Mouse (Mus musculus) urinary bladder, adult 18-20 months (tissue): ENCODE results near the gene Kras.

Experiments used
- DNase-seq, 2 experiments: peaks; one replicate each; pipeline ENCODE4 v3.0.0; 2022; ENCODE audit warnings: low spot score in 2 of 2, mixed read lengths in 2 of 2

The Kras gene

DNA sequence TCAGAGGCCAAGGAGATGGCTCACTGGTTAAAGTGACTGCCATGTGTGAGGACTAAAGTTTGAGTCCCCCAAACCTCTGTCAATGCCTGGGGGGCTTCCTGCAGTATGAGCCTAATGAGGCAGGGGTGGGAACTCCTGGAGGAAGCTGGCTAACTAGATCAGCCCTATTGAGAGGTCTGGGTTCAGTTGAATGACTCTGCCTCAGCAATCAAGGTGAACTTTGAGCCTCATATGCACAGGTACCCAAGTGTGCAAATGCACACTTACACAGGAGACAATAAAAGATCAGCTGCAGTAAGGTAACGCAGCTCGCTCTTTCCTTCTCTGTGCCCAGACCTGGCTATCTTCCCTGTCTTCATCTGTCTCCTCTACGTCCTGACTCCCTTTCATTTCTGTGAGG is 57.0 kb downstream of the Kras start:
- no peak for DNase-seq

DNA sequence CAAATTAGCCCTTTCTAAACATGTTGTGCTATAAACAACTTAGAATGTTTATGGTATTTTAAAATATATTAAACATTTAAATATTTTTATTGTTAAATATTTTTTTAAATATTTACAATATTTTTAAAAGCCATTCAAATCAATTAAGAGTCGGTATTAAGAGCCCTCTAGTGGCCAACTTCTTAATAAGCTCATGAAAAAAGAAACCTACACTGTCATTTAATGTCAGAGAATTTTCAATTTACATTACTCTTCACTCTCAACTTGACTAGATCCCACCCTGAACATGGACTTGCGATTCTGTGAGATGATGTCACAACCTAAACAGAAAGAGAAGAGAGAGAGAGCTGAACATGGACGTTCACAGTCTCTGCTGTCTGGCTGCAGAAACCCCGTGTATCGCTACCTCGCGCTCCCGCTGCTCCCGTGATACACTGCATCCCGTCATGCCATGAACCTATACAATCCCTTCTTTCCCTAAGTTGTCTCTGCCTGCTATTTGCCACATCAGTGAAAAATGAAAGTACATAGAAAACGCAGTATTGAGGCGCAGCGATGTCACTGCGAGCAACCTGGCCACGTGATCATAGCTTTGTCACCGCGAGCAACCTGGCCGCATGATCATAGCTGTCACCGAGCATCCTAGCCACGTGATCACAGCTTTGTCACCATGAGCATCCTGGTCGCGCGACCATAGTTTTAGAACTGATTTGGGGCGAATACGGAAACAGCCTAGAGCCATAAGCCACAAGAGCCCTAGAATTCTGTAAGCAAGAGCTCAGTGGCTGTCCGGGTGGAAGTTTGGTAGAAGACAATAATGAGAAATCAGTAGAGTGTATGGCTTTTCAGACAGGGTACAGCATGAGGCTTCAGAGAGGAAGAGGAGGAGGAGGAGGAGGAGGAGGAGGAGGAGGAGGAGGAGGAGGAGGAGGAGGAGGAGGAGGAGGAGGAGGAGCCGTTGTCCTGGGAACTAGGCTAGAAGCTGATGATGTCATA is 62.6 kb downstream of the Kras start:
- DNase-seq: peak in 1 of 2 experiments; percentile 9

DNA sequence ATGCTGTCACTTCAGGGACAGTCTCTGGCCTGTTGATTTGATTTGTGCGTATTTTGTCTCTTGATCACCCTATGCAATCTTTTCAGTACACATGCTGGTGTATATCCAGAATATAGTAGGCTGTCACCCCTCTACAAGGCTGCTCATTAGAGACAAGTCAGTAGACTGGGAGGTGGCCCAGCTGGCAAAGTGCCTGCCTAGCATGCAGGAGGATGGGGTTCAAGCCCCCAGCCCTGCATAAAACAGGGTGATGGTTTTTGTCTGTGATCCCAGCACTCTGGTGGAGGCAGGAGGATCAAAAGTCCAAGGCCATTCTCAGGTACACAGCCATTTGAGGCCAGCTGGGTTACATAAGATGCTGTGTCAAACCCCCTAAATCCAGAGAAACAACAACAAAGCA is 63.9 kb downstream of the Kras start:
- DNase-seq: no peak

DNA sequence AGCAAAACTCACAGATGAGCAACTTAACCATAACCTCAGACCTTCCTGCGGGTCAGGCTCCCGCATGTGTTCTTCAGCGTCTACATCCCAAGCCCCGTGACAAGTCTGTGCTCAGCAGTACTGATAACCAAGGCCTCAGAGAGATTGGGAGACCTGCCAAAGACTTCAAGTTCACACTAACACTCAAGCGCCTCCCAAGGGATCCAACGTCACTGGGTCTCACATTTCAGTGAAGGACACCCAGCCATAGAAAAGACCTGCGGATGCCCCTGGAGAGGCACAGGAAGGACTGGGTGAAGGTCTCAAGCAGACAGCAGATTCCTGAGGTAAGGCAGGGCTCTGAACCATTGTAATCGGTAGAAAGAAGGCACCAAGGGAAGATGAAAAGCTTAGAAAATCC is 68.0 kb downstream of the Kras start:
- DNase-seq: no peak

DNA sequence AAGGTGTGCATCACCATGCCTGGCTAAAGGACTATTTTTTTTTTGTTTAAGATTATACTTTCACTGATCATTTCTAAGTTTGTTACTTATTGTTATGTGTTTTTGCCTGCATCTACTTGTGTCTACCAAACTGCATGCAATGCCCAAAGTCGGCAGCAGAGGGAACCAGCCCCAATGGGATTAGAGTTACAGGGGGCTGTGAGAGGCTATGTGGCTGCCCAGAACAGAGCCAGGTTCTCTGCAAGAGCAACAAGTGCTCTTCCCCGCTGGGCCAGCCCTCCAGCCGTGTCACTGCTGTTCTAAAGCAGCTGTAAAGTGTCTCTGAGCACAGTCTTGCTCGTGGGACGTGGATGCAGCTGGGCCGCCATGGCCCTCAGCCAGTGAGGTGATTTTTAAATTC is 70.4 kb downstream of the Kras start:
- DNase-seq: peak in 1 of 2 experiments; percentile 39

DNA sequence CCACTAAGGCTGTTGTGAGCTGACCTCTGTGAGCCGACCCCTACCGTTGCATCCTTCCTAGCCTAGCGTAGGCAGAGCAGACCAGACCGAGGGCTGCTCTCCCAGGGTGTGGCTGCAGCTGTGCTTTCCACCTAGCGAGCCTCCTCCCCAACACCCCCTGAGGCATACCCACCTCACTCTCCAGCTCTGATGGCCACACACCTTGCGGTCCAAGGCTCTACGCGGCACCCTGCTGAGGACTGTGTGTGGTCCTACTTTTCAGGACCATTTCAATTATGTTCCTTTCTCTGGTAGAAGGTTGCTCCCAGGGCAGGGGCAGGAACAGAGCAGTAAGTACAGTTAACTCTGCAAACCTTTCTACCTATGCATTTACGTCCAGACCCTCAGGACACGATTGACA is 73.6 kb downstream of the Kras start:
- DNase-seq: no peak

DNA sequence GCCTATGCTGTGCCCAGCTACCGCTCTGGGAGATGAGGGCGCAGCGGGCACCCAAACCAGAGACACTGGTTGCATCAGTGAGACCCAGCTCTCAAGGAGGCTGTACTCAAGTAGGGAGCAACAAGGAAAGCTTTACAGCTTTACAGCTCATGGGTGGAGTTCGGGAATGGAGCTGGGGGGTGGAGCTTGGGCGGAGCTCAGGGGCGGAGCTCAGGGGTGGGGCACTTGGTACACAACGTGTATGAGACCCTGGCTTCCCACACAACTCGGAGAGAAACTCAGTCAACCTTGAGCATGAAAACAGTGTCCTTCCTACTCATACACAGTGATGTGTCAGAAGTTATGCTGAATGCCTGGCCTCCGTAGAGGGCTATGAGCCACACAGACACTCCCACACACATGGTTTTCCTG is 74.5 kb downstream of the Kras start:
- no peak for DNase-seq

DNA sequence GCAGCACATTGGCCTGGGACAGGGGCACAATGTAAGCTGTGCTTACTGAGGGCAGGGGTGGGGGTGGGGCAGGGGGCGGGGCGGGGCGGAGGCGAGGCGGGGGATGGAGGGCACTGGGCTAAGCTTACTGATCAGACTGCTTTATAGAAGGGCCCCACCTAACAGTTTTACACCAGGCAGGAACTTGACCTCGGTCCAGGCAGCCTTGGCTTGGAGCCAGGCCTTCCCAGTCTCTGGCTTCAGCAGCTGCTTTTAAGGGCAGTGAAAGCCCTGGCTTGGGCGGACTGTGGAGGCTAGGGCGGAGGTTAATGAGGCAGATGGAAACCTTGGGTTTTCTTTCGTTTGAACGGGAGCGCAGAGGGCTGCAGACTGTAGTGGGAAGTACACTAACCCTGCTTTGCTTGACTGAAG is 76.3 kb downstream of the Kras start:
- DNase-seq: peak; percentile 36 to 68

DNA sequence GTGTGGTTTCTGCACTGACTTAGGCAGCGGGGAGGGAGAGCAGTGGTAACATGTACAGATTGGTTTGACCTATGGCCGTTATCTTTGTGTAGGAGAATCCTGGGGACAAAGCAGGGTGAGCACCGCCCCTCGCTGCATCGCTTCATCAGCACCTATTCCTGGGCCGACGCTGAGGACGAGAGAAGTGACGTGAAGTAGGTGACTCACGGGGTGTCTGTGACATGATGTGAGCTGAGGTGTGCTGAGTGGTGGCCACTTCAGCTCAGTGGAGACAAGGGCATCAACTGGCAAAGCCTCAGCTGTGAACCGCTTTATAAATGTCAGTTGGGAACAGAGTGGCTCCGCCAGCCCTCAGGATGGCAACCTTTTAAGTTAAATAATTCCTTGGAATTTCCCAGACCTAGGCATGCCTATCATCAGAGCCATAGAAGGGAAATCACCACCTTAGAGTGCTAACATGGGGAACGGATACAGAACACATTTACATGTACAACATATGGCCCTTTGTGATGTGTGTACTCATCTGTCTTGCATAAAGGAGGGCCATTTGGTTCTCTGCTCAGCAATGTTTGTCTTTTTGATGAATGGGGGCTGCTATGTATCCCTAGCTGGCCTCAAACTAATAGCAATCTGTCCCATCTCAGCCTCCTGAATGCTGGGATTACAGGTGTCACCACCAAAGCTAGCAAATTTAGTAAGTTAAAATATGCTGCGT is 78.0 kb downstream of the Kras start:
- DNase-seq: no peak
